Mouse (Mus musculus) kidney, adult 11 months (tissue): ENCODE measurements at regions not wholly inside any gene's neighbourhood (a gene's known extent, or its start where the extent isn't known, plus 50 kb on each side); places are given as distances from the start of the nearest gene placed in this dataset.

Source experiments
- DNase-seq: peaks from one replicate; pipeline ENCODE4 v3.0.0; 2022

- DNase-seq = no peak
These were observed 98.6 kb upstream of the Foxp3 start for GRCm38 (mm10) chrX:7474831-7475230.

GRCm38 (mm10) chrX:7473814-7474213 is 98.2 kb upstream of the Usp27x start:
- DNase-seq = peak; percentile 7

GRCm38 (mm10) chrX:7469801-7470200 is 94.2 kb upstream of the Usp27x start:
- no peak for DNase-seq

GRCm38 (mm10) chrX:7467985-7468384 is 92.4 kb upstream of the Usp27x start:
- no peak for DNase-seq

GRCm38 (mm10) chrX:7456851-7457250 is 81.2 kb upstream of the Usp27x start:
- no peak for DNase-seq

GRCm38 (mm10) chrX:7445035-7445434 is 69.4 kb upstream of the Usp27x start:
- DNase-seq = peak; percentile 44

- DNase-seq = no peak
These were observed 69.0 kb upstream of the Usp27x start for GRCm38 (mm10) chrX:7444583-7444982.

- DNase-seq = peak; percentile 68
These were observed 68.4 kb upstream of the Usp27x start for GRCm38 (mm10) chrX:7443996-7444421.

- DNase-seq = no peak
These were observed 59.9 kb upstream of the Usp27x start for GRCm38 (mm10) chrX:7435375-7436042.

- DNase-seq = no peak
These were observed 58.6 kb upstream of the Usp27x start for GRCm38 (mm10) chrX:7434268-7434667.

GRCm38 (mm10) chrX:7430456-7430855 is 54.8 kb upstream of the Usp27x start:
- no peak for DNase-seq

GRCm38 (mm10) chrX:7429524-7429865 is 53.9 kb upstream of the Usp27x start:
- no peak for DNase-seq

GRCm38 (mm10) chrX:7428621-7429523 is 53.2 kb upstream of the Usp27x start:
- DNase-seq = peak; percentile 27
